Mouse (Mus musculus) testis, adult 2 months (tissue): Measurements from ENCODE around the gene Rarb.

ENCODE experiments used
- CTCF ChIP-seq: fragments of 200-500 bp; IDR thresholded peaks from 2 replicates; pipeline ENCODE4 v1.5.1; 2012; ENCODE audit warnings: low read depth, mild to moderate bottlenecking, inconsistent platforms, low read length, moderate library complexity; ENCODE audit not compliant: control insufficient read depth, insufficient read depth, insufficient replicate concordance
- POLR2A ChIP-seq: fragments of 200-500 bp; IDR thresholded peaks from 2 replicates; pipeline ENCODE4 v1.6.1; 2012; ENCODE audit warnings: low read depth, mild to moderate bottlenecking, inconsistent platforms, low read length, moderate library complexity; ENCODE audit not compliant: control insufficient read depth

GRCm38 (mm10) chr14:16522852-16523251 is 296.1 kb downstream of the Rarb start:
- no peak for TF ChIP-seq CTCF
- TF ChIP-seq POLR2A: no peak
